Comparison of ENCODE assay signal across 27 mouse cellular contexts in the genomic region with DNA sequence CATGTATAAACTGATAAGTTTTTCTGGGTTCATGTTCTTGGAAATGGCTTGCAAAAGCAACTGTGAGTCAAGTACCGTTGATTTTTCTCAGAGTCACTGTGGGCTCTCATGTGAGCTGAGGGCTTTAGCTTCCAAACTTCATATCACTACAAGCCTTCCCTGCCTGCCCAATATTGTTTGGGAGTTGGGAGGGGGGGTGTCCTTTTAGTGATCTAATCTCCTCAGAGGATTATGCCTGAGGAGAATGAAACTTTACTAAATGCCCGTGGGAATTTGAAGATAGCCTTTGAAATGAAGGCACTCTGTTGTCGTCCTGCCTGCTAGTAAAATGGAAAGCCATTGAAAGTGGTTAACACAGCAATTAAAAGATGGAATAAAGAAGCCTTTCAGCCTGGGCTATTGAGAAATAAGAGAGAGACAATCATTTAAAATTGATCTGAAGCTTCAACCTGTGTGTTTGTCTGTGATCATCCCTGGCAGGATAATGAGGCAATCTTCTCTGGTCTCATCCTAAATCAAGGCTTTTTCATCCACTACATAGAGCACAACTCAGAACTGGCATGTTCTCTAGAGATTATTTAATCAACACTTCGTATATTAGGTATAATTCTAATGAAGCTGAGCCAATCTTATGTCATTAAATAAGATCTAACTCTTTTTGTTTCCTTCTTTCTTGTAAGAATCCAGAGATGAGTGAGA.
DNase-seq lines count a peak whose midpoint lies in the region; ATAC-seq lines count a peak whose summit lies in the region.
"Had no signal": no experiment of that assay in that cellular context is flagged by ENCODE, and none has a peak within 500 bp of the region (broad histone marks: within the 10 kb centered on the region; RNA-seq: fewer than 3 reads in every experiment).

No protein-coding gene starts in this region.

- no peak overlapping the region for H3K27ac ChIP-seq in forebrain, embryonic 12.5 days
- no peak overlapping the region for H3K27ac ChIP-seq in forebrain, embryonic 16.5 days (ENCODE audit: low read length)
- no peak overlapping the region for H3K27ac ChIP-seq in midbrain, embryonic 11.5 days (ENCODE audit: low read depth, low read length)
- no peak overlapping the region for H3K27ac ChIP-seq in midbrain, embryonic 15.5 days
- H3K27ac ChIP-seq in midbrain, embryonic 14.5 days (replicated peaks; ENCODE audit: low read depth, low read length) = no peak overlapping the region
- H3K27ac ChIP-seq: embryonic facial prominence, embryonic 12.5 days; embryonic facial prominence, embryonic 15.5 days; heart, embryonic 15.5 days; hindbrain, embryonic 10.5 days; hindbrain, embryonic 13.5 days; intestine, embryonic 15.5 days had no signal

- no peak overlapping the region for H3K9ac ChIP-seq in forebrain, embryonic 12.5 days
- no peak overlapping the region for H3K9ac ChIP-seq in forebrain, embryonic 16.5 days (replicated peaks; ENCODE audit: low read depth, low read length)
- H3K9ac ChIP-seq in midbrain, embryonic 11.5 days (ENCODE audit: low read length) = no peak overlapping the region
- H3K9ac ChIP-seq in midbrain, embryonic 15.5 days = no peak overlapping the region
- no peak overlapping the region for H3K9ac ChIP-seq in midbrain, embryonic 14.5 days (replicated peaks; ENCODE audit: low read length)
- H3K9ac ChIP-seq: embryonic facial prominence, embryonic 12.5 days; embryonic facial prominence, embryonic 15.5 days; forebrain, postnatal 0 days; heart, embryonic 12.5 days; heart, embryonic 15.5 days; hindbrain, embryonic 13.5 days; intestine, embryonic 15.5 days had no signal

- H3K4me1 ChIP-seq in forebrain, embryonic 12.5 days = peaks cover 7% of the 10 kb centered on the region
- H3K4me1 ChIP-seq in forebrain, embryonic 16.5 days (replicated peaks; ENCODE audit: control insufficient read depth, insufficient read depth, low read length) = no peaks in the 10 kb centered on the region
- H3K4me1 ChIP-seq in midbrain, embryonic 11.5 days (ENCODE audit: control insufficient read depth, insufficient read depth, low read length) = no peaks in the 10 kb centered on the region
- H3K4me1 ChIP-seq in midbrain, embryonic 15.5 days = no peaks in the 10 kb centered on the region
- H3K4me1 ChIP-seq in midbrain, embryonic 14.5 days (ENCODE audit: control insufficient read depth, insufficient read depth, low read length) = no peaks in the 10 kb centered on the region
- H3K4me1 ChIP-seq: embryonic facial prominence, embryonic 12.5 days; embryonic facial prominence, embryonic 15.5 days; heart, embryonic 15.5 days; hindbrain, embryonic 10.5 days; hindbrain, embryonic 13.5 days; intestine, embryonic 15.5 days had no signal

- no peaks in the 10 kb centered on the region for H3K36me3 ChIP-seq in forebrain, embryonic 12.5 days (replicated peaks)
- no peaks in the 10 kb centered on the region for H3K36me3 ChIP-seq in forebrain, embryonic 16.5 days (ENCODE audit: control insufficient read depth, insufficient read depth)
- H3K36me3 ChIP-seq in midbrain, embryonic 11.5 days (ENCODE audit: control insufficient read depth, insufficient read depth, low read length) = no peaks in the 10 kb centered on the region
- no peaks in the 10 kb centered on the region for H3K36me3 ChIP-seq in midbrain, embryonic 15.5 days (replicated peaks)
- H3K36me3 ChIP-seq in midbrain, embryonic 14.5 days (ENCODE audit: control insufficient read depth, insufficient read depth, low read length) = no peaks in the 10 kb centered on the region
- H3K36me3 ChIP-seq: embryonic facial prominence, embryonic 12.5 days; embryonic facial prominence, embryonic 15.5 days; heart, embryonic 12.5 days; heart, embryonic 15.5 days; hindbrain, embryonic 10.5 days; hindbrain, embryonic 13.5 days; intestine, embryonic 15.5 days had no signal

- ATAC-seq in forebrain, embryonic 12.5 days (ENCODE audit: low FRiP score) = peak; percentile 39; the same call in 1 of the 2 replicates
- no peak for ATAC-seq in forebrain, embryonic 16.5 days
- ATAC-seq in midbrain, embryonic 11.5 days (ENCODE audit: low FRiP score) = peak; percentile 80
- no peak for ATAC-seq in midbrain, embryonic 15.5 days (replicated peaks)
- ATAC-seq in midbrain, embryonic 14.5 days (ENCODE audit: low FRiP score, low TSS enrichment) = no peak
- ATAC-seq: activated CD4-positive, CD25-positive, alpha-beta regulatory T cell, adult 4 months; forebrain, postnatal 0 days; hindbrain, embryonic 16.5 days; intestine, embryonic 15.5 days had no signal

- H3K4me3 ChIP-seq in forebrain, embryonic 12.5 days (replicated peaks) = no peak overlapping the region
- no peak overlapping the region for H3K4me3 ChIP-seq in forebrain, embryonic 16.5 days (replicated peaks; ENCODE audit: low read length)
- no peak overlapping the region for H3K4me3 ChIP-seq in midbrain, embryonic 11.5 days (ENCODE audit: low read depth, low read length)
- H3K4me3 ChIP-seq in midbrain, embryonic 15.5 days = no peak overlapping the region
- H3K4me3 ChIP-seq in midbrain, embryonic 14.5 days (replicated peaks; ENCODE audit: low read depth, low read length) = no peak overlapping the region
- H3K4me3 ChIP-seq: embryonic facial prominence, embryonic 12.5 days; embryonic facial prominence, embryonic 15.5 days; heart, embryonic 12.5 days; heart, embryonic 15.5 days; hindbrain, embryonic 10.5 days; hindbrain, embryonic 13.5 days; intestine, embryonic 15.5 days had no signal

- 22% methylated on average over 4 of the region's 4 CpGs for WGBS in forebrain, embryonic 12.5 days
- 16% methylated on average over 4 of the region's 4 CpGs for WGBS in forebrain, embryonic 16.5 days
- 17% methylated on average over 4 of the region's 4 CpGs for whole genome bisulfite sequencing in midbrain, embryonic 11.5 days
- WGBS in midbrain, embryonic 15.5 days = 15% methylated on average over 4 of the region's 4 CpGs
- 14% methylated on average over 4 of the region's 4 CpGs for WGBS in midbrain, embryonic 14.5 days

- H3K27me3 ChIP-seq in forebrain, embryonic 12.5 days = no peaks in the 10 kb centered on the region
- H3K27me3 ChIP-seq in forebrain, embryonic 16.5 days (replicated peaks; ENCODE audit: control insufficient read depth, insufficient read depth, low read length) = no peaks in the 10 kb centered on the region
- no peaks in the 10 kb centered on the region for H3K27me3 ChIP-seq in midbrain, embryonic 11.5 days (ENCODE audit: control insufficient read depth, insufficient read depth, low read length)
- H3K27me3 ChIP-seq in midbrain, embryonic 15.5 days (replicated peaks) = no peaks in the 10 kb centered on the region
- no peaks in the 10 kb centered on the region for H3K27me3 ChIP-seq in midbrain, embryonic 14.5 days (ENCODE audit: control insufficient read depth, insufficient read depth, low read length)
- H3K27me3 ChIP-seq: embryonic facial prominence, embryonic 12.5 days; embryonic facial prominence, embryonic 15.5 days; heart, embryonic 12.5 days; heart, embryonic 15.5 days; hindbrain, embryonic 13.5 days; intestine, embryonic 15.5 days had no signal

- peak; percentile 5 for DNase-seq in embryo, embryonic 10.5 days (ENCODE audit: low spot score)
- DNase-seq in embryo, embryonic 10 days (ENCODE audit: low spot score) = no peak
- peak; percentile 85 for DNase-seq in midbrain, embryonic 11.5 days (ENCODE audit: low spot score, missing footprints)
- peak; percentile 9 for DNase-seq in midbrain, embryonic 14.5 days
- no peak for DNase-seq in layer of hippocampus, postnatal 25 days (ENCODE audit: extremely low spot score in 1 of 2, low spot score in 1 of 2)
- DNase-seq: adrenal gland, adult 8-10 months; adrenal gland, postnatal 25 days; cerebellum, adult 18-20 months; cerebellum, adult 9-10 months; cerebellum, postnatal 14 days; forebrain, postnatal 0 days; gastrocnemius, postnatal 25 days; heart, adult 18-20 months; heart, postnatal 10 days; heart, postnatal 36 days had no signal

- no peak overlapping the region for H3K4me2 ChIP-seq in forebrain, embryonic 12.5 days
- H3K4me2 ChIP-seq in forebrain, embryonic 16.5 days (ENCODE audit: low read length) = no peak overlapping the region
- no peak overlapping the region for H3K4me2 ChIP-seq in midbrain, embryonic 11.5 days
- H3K4me2 ChIP-seq in midbrain, embryonic 15.5 days = no peak overlapping the region
- H3K4me2 ChIP-seq in midbrain, embryonic 14.5 days (ENCODE audit: low read length) = no peak overlapping the region
- H3K4me2 ChIP-seq: embryonic facial prominence, embryonic 12.5 days; embryonic facial prominence, embryonic 15.5 days; heart, embryonic 12.5 days; heart, embryonic 15.5 days; hindbrain, embryonic 13.5 days; intestine, embryonic 15.5 days had no signal

- H3K9me3 ChIP-seq in forebrain, embryonic 12.5 days = no peaks in the 10 kb centered on the region
- no peaks in the 10 kb centered on the region for H3K9me3 ChIP-seq in forebrain, embryonic 16.5 days (ENCODE audit: control insufficient read depth, low read length)
- H3K9me3 ChIP-seq in midbrain, embryonic 11.5 days (ENCODE audit: control insufficient read depth, low read length) = no peaks in the 10 kb centered on the region
- no peaks in the 10 kb centered on the region for H3K9me3 ChIP-seq in midbrain, embryonic 15.5 days
- H3K9me3 ChIP-seq in midbrain, embryonic 14.5 days (ENCODE audit: control insufficient read depth, low read length) = no peaks in the 10 kb centered on the region
- H3K9me3 ChIP-seq: embryonic facial prominence, embryonic 12.5 days; embryonic facial prominence, embryonic 15.5 days; heart, embryonic 12.5 days; heart, embryonic 15.5 days; hindbrain, embryonic 10.5 days; hindbrain, embryonic 13.5 days; intestine, embryonic 15.5 days had no signal

Comparison
In these comparisons a context has a peak if more than half of its experiments do, and no peak if none do; other contexts are left out.
1. DNase-seq: peak in embryo, embryonic 10.5 days (single experiment), midbrain, embryonic 11.5 days (single experiment) and midbrain, embryonic 14.5 days (single experiment); none in embryo, embryonic 10 days (single experiment) and layer of hippocampus, postnatal 25 days (0 of 2).
2. ATAC-seq: peak in forebrain, embryonic 12.5 days (single experiment) and midbrain, embryonic 11.5 days (single experiment); none in forebrain, embryonic 16.5 days (single experiment), midbrain, embryonic 15.5 days (single experiment) and midbrain, embryonic 14.5 days (single experiment).